Mouse (Mus musculus) heart, embryonic 16.5 days (tissue): ENCODE measurements at regions not wholly inside any gene's neighbourhood (a gene's known extent, or its start where the extent isn't known, plus 50 kb on each side); places are given as distances from the start of the nearest gene placed in this dataset.

Source experiments
- ATAC-seq: fragments of 200-750 bp; cut with Nextera tagmentation; replicated peaks from 2 replicates; pipeline ENCODE4 v1.8.0; 2017; ENCODE audit warnings: moderate number of reproducible peaks; ENCODE audit not compliant: insufficient read depth, low FRiP score; ENCODE audit errors: extremely low read depth
- H3K27ac ChIP-seq: fragments of 300-500 bp; sonication (generic); 2 replicates; pipeline ENCODE4 v1.5.1; 2014; ENCODE audit warnings: mild to moderate bottlenecking, low read length, control low read depth, moderate library complexity
- H3K27me3 ChIP-seq: fragments of 300-500 bp; sonication (generic); 2 replicates; pipeline ENCODE4 v1.6.1; 2014; ENCODE audit warnings: low read length, mixed read lengths; ENCODE audit not compliant: control insufficient read depth, insufficient read depth
- H3K36me3 ChIP-seq: fragments of 300-500 bp; sonication (generic); 2 replicates; pipeline ENCODE4 v1.6.1; 2014; ENCODE audit not compliant: control insufficient read depth, insufficient read depth
- H3K4me1 ChIP-seq: fragments of 300-500 bp; sonication (generic); 2 replicates; pipeline ENCODE4 v1.6.1; 2014; ENCODE audit warnings: low read length, mixed read lengths; ENCODE audit not compliant: control insufficient read depth, insufficient read depth
- H3K4me2 ChIP-seq: fragments of 300-500 bp; sonication (generic); 2 replicates; pipeline ENCODE4 v1.6.1; 2014; ENCODE audit warnings: low read depth, mild to moderate bottlenecking, control low read depth, low read length
- H3K4me3 ChIP-seq: fragments of 300-500 bp; sonication (generic); 2 replicates; pipeline ENCODE4 v1.5.1; 2014; ENCODE audit warnings: mild to moderate bottlenecking, control low read depth, low read length
- H3K9ac ChIP-seq: fragments of 300-500 bp; sonication (generic); 2 replicates; pipeline ENCODE4 v1.6.1; 2014; ENCODE audit warnings: low read length, control low read depth
- H3K9me3 ChIP-seq: fragments of 300-500 bp; sonication (generic); replicated peaks from 2 replicates; pipeline ENCODE4 v1.6.1; 2016; ENCODE audit warnings: low read length; ENCODE audit not compliant: control insufficient read depth
- WGBS: fragments of 180-500 bp; shearing (Covaris S2); extraction: QIAGEN DNeasy Blood & Tissue Kit; methylation state at CpG from one replicate; pipeline ENCODE4 v1.1.7; 2014; 5-methylcytosine and 5-hydroxymethylcytosine counted together

GRCm38 (mm10) chr11:31520909-31521308 lies 150.8 kb downstream of the Bod1 start:
- Histone ChIP-seq H3K4me1 (peaks cover 8% of the 10 kb centered on the region), H3K27ac (no peak overlapping the region), H3K9me3 (no peaks in the 10 kb centered on the region), H3K36me3 (no peaks in the 10 kb centered on the region), H3K9ac (no peak overlapping the region), H3K4me2 (no peak overlapping the region), H3K27me3 (no peaks in the 10 kb centered on the region), H3K4me3 (no peak overlapping the region)
- 78% methylated on average over 4 of the region's 4 CpGs for WGBS
- no peak for ATAC-seq

GRCm38 (mm10) chr11:31503239-31503916 lies 133.5 kb upstream of the Stc2 start:
- Histone ChIP-seq H3K4me3 (no peak overlapping the region), H3K27me3 (no peaks in the 10 kb centered on the region), H3K36me3 (no peaks in the 10 kb centered on the region), H3K27ac (no peak overlapping the region), H3K9ac (no peak overlapping the region), H3K4me1 (no peaks in the 10 kb centered on the region), H3K9me3 (no peaks in the 10 kb centered on the region), H3K4me2 (no peak overlapping the region)
- WGBS = 51% methylated on average over 5 of the region's 5 CpGs
- ATAC-seq = no peak; the same call in 1 of the 2 replicates

GRCm38 (mm10) chr11:31485429-31485828 lies 115.6 kb upstream of the Stc2 start:
- no peak overlapping the region for H3K27ac ChIP-seq
- no peak overlapping the region for H3K4me3 ChIP-seq
- H3K9ac ChIP-seq = no peak overlapping the region
- no peaks in the 10 kb centered on the region for H3K36me3 ChIP-seq
- 41% methylated on average over 4 of the region's 4 CpGs for WGBS
- no peaks in the 10 kb centered on the region for H3K27me3 ChIP-seq
- no peaks in the 10 kb centered on the region for H3K9me3 ChIP-seq
- no peak for ATAC-seq
- no peak overlapping the region for H3K4me2 ChIP-seq
- no peaks in the 10 kb centered on the region for H3K4me1 ChIP-seq

- no peaks in the 10 kb centered on the region for H3K9me3 ChIP-seq
- WGBS = 68% methylated on average over 1 of the region's 1 CpGs
- H3K4me2 ChIP-seq = no peak overlapping the region
- H3K36me3 ChIP-seq = no peaks in the 10 kb centered on the region
- no peaks in the 10 kb centered on the region for H3K27me3 ChIP-seq
- ATAC-seq = no peak
- H3K4me1 ChIP-seq = no peaks in the 10 kb centered on the region
- H3K27ac ChIP-seq = no peak overlapping the region
- H3K4me3 ChIP-seq = no peak overlapping the region
- no peak overlapping the region for H3K9ac ChIP-seq
These were observed 111.1 kb upstream of the Stc2 start for GRCm38 (mm10) chr11:31481057-31481340.

- no peaks in the 10 kb centered on the region for H3K36me3 ChIP-seq
- WGBS = 78% methylated on average over 5 of the region's 5 CpGs
- H3K27ac ChIP-seq = no peak overlapping the region
- no peak overlapping the region for H3K4me3 ChIP-seq
- H3K4me2 ChIP-seq = no peak overlapping the region
- H3K9ac ChIP-seq = no peak overlapping the region
- H3K27me3 ChIP-seq = no peaks in the 10 kb centered on the region
- no peak for ATAC-seq
- no peaks in the 10 kb centered on the region for H3K9me3 ChIP-seq
- H3K4me1 ChIP-seq = no peaks in the 10 kb centered on the region
These were observed 110.6 kb upstream of the Stc2 start for GRCm38 (mm10) chr11:31480225-31481056.

- no peak overlapping the region for H3K4me2 ChIP-seq
- WGBS = 73% methylated on average over 1 of the region's 1 CpGs
- H3K27me3 ChIP-seq = no peaks in the 10 kb centered on the region
- no peaks in the 10 kb centered on the region for H3K9me3 ChIP-seq
- no peak overlapping the region for H3K4me3 ChIP-seq
- no peak overlapping the region for H3K27ac ChIP-seq
- no peaks in the 10 kb centered on the region for H3K36me3 ChIP-seq
- no peaks in the 10 kb centered on the region for H3K4me1 ChIP-seq
- ATAC-seq = no peak
- H3K9ac ChIP-seq = no peak overlapping the region
These were observed 107.9 kb upstream of the Stc2 start for GRCm38 (mm10) chr11:31477763-31478162.

GRCm38 (mm10) chr11:31477104-31477503 lies 107.2 kb upstream of the Stc2 start:
- Histone ChIP-seq H3K27me3 (no peaks in the 10 kb centered on the region), H3K4me3 (no peak overlapping the region), H3K36me3 (no peaks in the 10 kb centered on the region), H3K9me3 (no peaks in the 10 kb centered on the region), H3K9ac (no peak overlapping the region), H3K27ac (no peak overlapping the region), H3K4me1 (no peaks in the 10 kb centered on the region), H3K4me2 (no peak overlapping the region)
- no peak for ATAC-seq
- WGBS = 67% methylated on average over 3 of the region's 3 CpGs

- no peak overlapping the region for H3K4me2 ChIP-seq
- H3K9ac ChIP-seq = no peak overlapping the region
- no peak overlapping the region for H3K27ac ChIP-seq
- H3K4me3 ChIP-seq = no peak overlapping the region
- 68% methylated on average over 4 of the region's 4 CpGs for WGBS
- no peaks in the 10 kb centered on the region for H3K4me1 ChIP-seq
- H3K36me3 ChIP-seq = no peaks in the 10 kb centered on the region
- no peak for ATAC-seq
- H3K9me3 ChIP-seq = no peaks in the 10 kb centered on the region
- H3K27me3 ChIP-seq = no peaks in the 10 kb centered on the region
These were observed 103.1 kb upstream of the Stc2 start for GRCm38 (mm10) chr11:31473017-31473416.

- Histone ChIP-seq H3K4me3 (no peak overlapping the region), H3K9ac (no peak overlapping the region), H3K4me2 (no peak overlapping the region), H3K9me3 (no peaks in the 10 kb centered on the region), H3K4me1 (no peaks in the 10 kb centered on the region), H3K27ac (no peak overlapping the region), H3K36me3 (no peaks in the 10 kb centered on the region), H3K27me3 (no peaks in the 10 kb centered on the region)
- WGBS = 77% methylated on average over 2 of the region's 2 CpGs
- no peak for ATAC-seq
These were observed 101.0 kb upstream of the Stc2 start for GRCm38 (mm10) chr11:31470681-31471414.
